Mouse (Mus musculus): ENCODE data around the gene Rapgef2. TPM values are rescaled to one million over a fixed set of nuclear protein-coding genes. Genes with fewer than 3 reads are reported as not detected.
A peak's percentile ranks its signal among the peaks of the same experiment; 100 is the strongest.

The Rapgef2 gene
- polyA plus RNA-seq, 1 experiment from 2014 or later = 9.1 TPM

- Histone ChIP-seq H3K9ac (no peak overlapping the region), H3K9me3 (no peaks in the 10 kb centered on the region), H3K4me3 (replicated peaks) (no peak overlapping the region), H3K4me2 (no peak overlapping the region), H3K27ac (no peak overlapping the region), H3K4me1 (peaks cover 13% of the 10 kb centered on the region; the same call in 1 of the 2 replicates), H3K36me3 (replicated peaks) (no peaks in the 10 kb centered on the region), H3K27me3 (no peaks in the 10 kb centered on the region)
- ATAC-seq (ENCODE audit: low FRiP score) = no peak; the same call in 1 of the 2 replicates
- 80% methylated on average over 11 of the region's 11 CpGs for WGBS
Measured at GRCm38 (mm10) chr3:79191471-79191870, 94.8 kb downstream of the Rapgef2 start.

GRCm38 (mm10) chr3:79190377-79190776 is 95.9 kb downstream of the Rapgef2 start:
- Histone ChIP-seq H3K27me3 (no peaks in the 10 kb centered on the region), H3K4me3 (replicated peaks) (no peak overlapping the region), H3K4me1 (peaks cover 13% of the 10 kb centered on the region; the same call in 1 of the 2 replicates), H3K27ac (no peak overlapping the region), H3K4me2 (no peak overlapping the region), H3K9me3 (no peaks in the 10 kb centered on the region), H3K36me3 (replicated peaks) (no peaks in the 10 kb centered on the region), H3K9ac (no peak overlapping the region)
- ATAC-seq (ENCODE audit: low FRiP score) = no peak
- WGBS = 93% methylated on average over 3 of the region's 3 CpGs

GRCm38 (mm10) chr3:79187912-79188311 is 98.4 kb downstream of the Rapgef2 start:
- H3K4me1 ChIP-seq = peaks cover 10% of the 10 kb centered on the region; the same call in 1 of the 2 replicates
- ATAC-seq (ENCODE audit: low FRiP score) = no peak
- no peak overlapping the region for H3K27ac ChIP-seq
- no peak overlapping the region for H3K4me3 ChIP-seq (replicated peaks)
- no peaks in the 10 kb centered on the region for H3K27me3 ChIP-seq
- no peak overlapping the region for H3K4me2 ChIP-seq
- H3K9ac ChIP-seq = no peak overlapping the region
- H3K36me3 ChIP-seq (replicated peaks) = no peaks in the 10 kb centered on the region
- 86% methylated on average over 1 of the region's 1 CpGs for WGBS
- H3K9me3 ChIP-seq = no peaks in the 10 kb centered on the region

DNA sequence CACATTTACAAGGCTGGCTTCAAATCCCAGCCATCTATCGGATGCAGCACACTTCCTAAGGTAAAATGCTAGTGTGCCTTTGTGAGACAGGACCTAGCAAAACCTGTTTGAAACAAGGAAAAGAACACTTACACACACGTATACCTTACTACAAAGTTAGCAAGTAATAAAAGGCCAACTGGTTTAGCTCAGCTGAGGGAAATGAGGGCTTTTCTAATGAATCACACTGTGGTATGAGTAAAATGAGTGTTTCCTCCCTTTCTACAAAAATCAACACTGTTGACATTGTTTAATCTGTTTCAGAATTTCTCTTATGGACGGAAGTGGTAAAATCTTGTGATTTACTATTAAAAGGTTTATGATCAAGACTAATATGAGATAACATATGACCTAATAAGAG is 104.0 kb downstream of the Rapgef2 start:
- Histone ChIP-seq H3K27me3 (no peaks in the 10 kb centered on the region), H3K4me2 (no peak overlapping the region), H3K9me3 (no peaks in the 10 kb centered on the region), H3K36me3 (replicated peaks) (no peaks in the 10 kb centered on the region), H3K27ac (no peak overlapping the region), H3K4me1 (peaks cover 35% of the 10 kb centered on the region), H3K9ac (no peak overlapping the region), H3K4me3 (replicated peaks) (no peak overlapping the region)
- WGBS = 88% methylated on average over 3 of the region's 3 CpGs
- no peak for ATAC-seq (ENCODE audit: low FRiP score)

GRCm38 (mm10) chr3:79181248-79181991 is 104.9 kb downstream of the Rapgef2 start:
- H3K27ac ChIP-seq = 0 out of 2 replicates have a peak overlapping the region, but pooled peaks have one; percentile 19
- no peaks in the 10 kb centered on the region for H3K27me3 ChIP-seq
- peaks cover 36% of the 10 kb centered on the region for H3K4me1 ChIP-seq
- ATAC-seq (ENCODE audit: low FRiP score) = peak; percentile 47; the same call in 1 of the 2 replicates
- WGBS = 70% methylated on average over 24 of the region's 24 CpGs
- H3K4me3 ChIP-seq (replicated peaks) = no peak overlapping the region
- H3K4me2 ChIP-seq = no peak overlapping the region
- H3K9me3 ChIP-seq = no peaks in the 10 kb centered on the region
- H3K36me3 ChIP-seq (replicated peaks) = no peaks in the 10 kb centered on the region
- H3K9ac ChIP-seq = no peak overlapping the region

DNA sequence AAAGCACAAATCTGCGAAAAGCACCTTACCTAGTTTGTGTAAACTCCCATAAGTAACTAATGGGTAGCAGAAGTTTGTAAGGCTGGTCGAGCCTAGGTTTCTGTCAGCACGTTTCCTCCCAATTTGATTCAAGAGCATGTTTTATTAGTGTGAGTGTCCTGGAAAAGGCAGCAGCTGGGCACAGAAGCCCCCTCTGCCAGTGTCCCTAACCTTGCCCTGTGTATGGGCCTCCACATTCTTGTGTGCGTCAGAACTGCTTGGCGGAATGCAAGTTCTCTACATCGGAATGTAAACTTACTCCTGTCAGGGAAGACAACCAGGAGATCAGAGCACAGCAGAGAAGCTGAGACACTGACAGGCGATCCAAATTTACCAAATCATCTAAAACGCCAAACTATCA is 106.2 kb downstream of the Rapgef2 start:
- no peak overlapping the region for H3K27ac ChIP-seq
- 75% methylated on average over 8 of the region's 8 CpGs for WGBS
- H3K4me3 ChIP-seq (replicated peaks) = no peak overlapping the region
- peaks cover 36% of the 10 kb centered on the region for H3K4me1 ChIP-seq
- H3K9ac ChIP-seq = no peak overlapping the region
- H3K27me3 ChIP-seq = no peaks in the 10 kb centered on the region
- no peaks in the 10 kb centered on the region for H3K9me3 ChIP-seq
- ATAC-seq (ENCODE audit: low FRiP score) = no peak
- H3K4me2 ChIP-seq = no peak overlapping the region
- no peaks in the 10 kb centered on the region for H3K36me3 ChIP-seq (replicated peaks)

- H3K4me3 ChIP-seq (replicated peaks) = no peak overlapping the region
- H3K36me3 ChIP-seq (replicated peaks) = no peaks in the 10 kb centered on the region
- no peak overlapping the region for H3K4me2 ChIP-seq
- H3K27me3 ChIP-seq = no peaks in the 10 kb centered on the region
- H3K27ac ChIP-seq = no peak overlapping the region
- 0 out of 2 replicates have a peak, but pooled peaks have one; percentile 24 for ATAC-seq (ENCODE audit: low FRiP score)
- no peaks in the 10 kb centered on the region for H3K9me3 ChIP-seq
- no peak overlapping the region for H3K9ac ChIP-seq
- peaks cover 36% of the 10 kb centered on the region for H3K4me1 ChIP-seq
- 91% methylated on average over 2 of the region's 2 CpGs for WGBS
Measured at GRCm38 (mm10) chr3:79179499-79180053, 106.7 kb downstream of the Rapgef2 start.

DNA sequence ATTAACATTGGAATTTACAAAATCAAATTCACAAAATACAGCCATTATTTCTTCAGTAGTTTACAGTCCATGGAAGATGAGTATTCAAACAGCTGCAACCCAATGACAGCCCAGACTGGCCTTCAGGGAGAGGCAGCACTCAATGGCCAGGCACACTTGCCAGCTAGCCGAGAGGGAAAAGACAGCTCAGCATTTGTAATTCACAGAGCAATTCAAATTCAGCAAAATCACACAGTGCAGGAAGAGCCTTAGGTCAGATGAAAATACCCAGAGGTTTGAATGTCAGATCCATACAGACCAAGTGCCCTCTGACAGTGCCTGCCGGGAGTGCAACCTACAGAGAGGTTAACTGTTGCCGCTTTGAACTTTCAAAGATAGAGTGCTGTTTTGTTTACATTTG is 107.6 kb downstream of the Rapgef2 start:
- Histone ChIP-seq H3K4me3 (replicated peaks) (no peak overlapping the region), H3K9me3 (no peaks in the 10 kb centered on the region), H3K4me1 (peaks cover 36% of the 10 kb centered on the region), H3K9ac (no peak overlapping the region), H3K27me3 (no peaks in the 10 kb centered on the region), H3K4me2 (no peak overlapping the region), H3K36me3 (replicated peaks) (no peaks in the 10 kb centered on the region), H3K27ac (no peak overlapping the region)
- 79% methylated on average over 3 of the region's 3 CpGs for WGBS
- ATAC-seq (ENCODE audit: low FRiP score) = no peak

DNA sequence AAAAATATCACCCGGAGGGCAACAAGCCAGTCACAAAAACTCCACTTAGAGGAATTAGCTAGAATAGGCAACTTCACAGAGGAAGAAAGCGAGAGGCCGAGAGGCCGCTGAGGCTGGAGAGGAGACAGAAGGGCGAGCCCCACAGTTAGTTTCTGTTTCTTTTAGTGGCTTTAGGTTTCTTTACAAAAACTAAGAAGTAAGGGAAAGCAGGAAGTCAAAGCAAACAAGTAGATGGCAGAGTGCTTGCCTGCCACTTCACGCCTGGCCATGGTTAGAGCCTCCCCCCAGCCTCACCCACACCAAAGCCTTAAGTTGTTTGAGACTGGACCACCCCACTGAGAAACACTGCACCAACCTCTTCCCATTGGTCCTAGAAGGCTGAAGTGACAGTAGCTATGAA is 108.2 kb downstream of the Rapgef2 start:
- H3K4me2 ChIP-seq = no peak overlapping the region
- ATAC-seq (ENCODE audit: low FRiP score) = no peak
- 69% methylated on average over 6 of the region's 6 CpGs for WGBS

DNA sequence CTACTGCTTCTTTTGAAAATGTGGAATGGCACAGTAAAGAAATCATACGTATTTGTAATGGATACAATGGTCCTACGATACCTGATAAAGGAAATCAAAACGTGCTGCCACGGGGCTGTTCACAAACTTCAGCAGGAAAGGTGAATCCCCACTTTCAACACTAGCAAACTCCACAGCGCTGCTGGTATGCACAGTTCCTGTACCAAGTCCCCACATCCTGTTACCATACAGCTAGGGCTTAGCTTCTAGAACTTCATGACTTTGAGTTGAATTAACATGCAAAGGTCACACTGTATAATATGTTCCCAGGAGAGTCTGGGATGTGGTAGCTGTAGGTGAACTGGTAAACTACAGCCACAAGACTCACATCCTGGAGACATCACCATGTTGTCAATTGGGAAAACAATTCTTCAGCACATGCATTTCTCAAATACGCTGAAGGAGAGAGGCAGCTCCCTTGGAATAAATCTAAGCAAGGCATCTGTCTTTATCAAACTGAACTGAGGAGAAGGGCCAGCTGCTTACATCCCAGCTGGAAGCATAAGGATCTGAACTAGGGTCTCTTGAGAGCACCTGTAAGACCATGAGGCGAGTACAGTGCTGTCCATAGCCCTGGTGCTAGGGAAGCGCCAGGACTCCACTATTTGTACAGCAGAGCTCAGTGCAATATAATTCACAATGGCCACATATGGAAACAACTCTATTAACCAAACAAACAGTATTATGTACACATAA is 109.0 kb downstream of the Rapgef2 start:
- no peaks in the 10 kb centered on the region for H3K27me3 ChIP-seq
- H3K4me1 ChIP-seq = peaks cover 36% of the 10 kb centered on the region
- H3K9ac ChIP-seq = no peak overlapping the region
- H3K4me2 ChIP-seq = no peak overlapping the region
- H3K4me3 ChIP-seq (replicated peaks) = no peak overlapping the region
- no peak for ATAC-seq (ENCODE audit: low FRiP score)
- H3K36me3 ChIP-seq (replicated peaks) = peaks cover 4% of the 10 kb centered on the region; the same call in 1 of the 2 replicates
- WGBS = 93% methylated on average over 8 of the region's 8 CpGs
- H3K9me3 ChIP-seq = no peaks in the 10 kb centered on the region
- no peak overlapping the region for H3K27ac ChIP-seq

More for the DNA sequence above, 108.2 kb downstream of the Rapgef2 start:
- Histone ChIP-seq H3K27ac (no peak overlapping the region), H3K27me3 (no peaks in the 10 kb centered on the region), H3K9me3 (no peaks in the 10 kb centered on the region), H3K9ac (no peak overlapping the region), H3K36me3 (replicated peaks) (no peaks in the 10 kb centered on the region), H3K4me1 (peaks cover 36% of the 10 kb centered on the region), H3K4me3 (replicated peaks) (no peak overlapping the region)

GRCm38 (mm10) chr3:79174168-79174567 is 112.1 kb downstream of the Rapgef2 start:
- Histone ChIP-seq H3K9me3 (no peaks in the 10 kb centered on the region), H3K36me3 (replicated peaks) (peaks cover 13% of the 10 kb centered on the region; the same call in 1 of the 2 replicates), H3K4me1 (peaks cover 15% of the 10 kb centered on the region; the same call in 1 of the 2 replicates), H3K9ac (no peak overlapping the region), H3K4me3 (replicated peaks) (no peak overlapping the region), H3K27me3 (no peaks in the 10 kb centered on the region), H3K4me2 (no peak overlapping the region), H3K27ac (no peak overlapping the region)
- no peak for ATAC-seq (ENCODE audit: low FRiP score)
- 88% methylated on average over 6 of the region's 6 CpGs for WGBS

DNA sequence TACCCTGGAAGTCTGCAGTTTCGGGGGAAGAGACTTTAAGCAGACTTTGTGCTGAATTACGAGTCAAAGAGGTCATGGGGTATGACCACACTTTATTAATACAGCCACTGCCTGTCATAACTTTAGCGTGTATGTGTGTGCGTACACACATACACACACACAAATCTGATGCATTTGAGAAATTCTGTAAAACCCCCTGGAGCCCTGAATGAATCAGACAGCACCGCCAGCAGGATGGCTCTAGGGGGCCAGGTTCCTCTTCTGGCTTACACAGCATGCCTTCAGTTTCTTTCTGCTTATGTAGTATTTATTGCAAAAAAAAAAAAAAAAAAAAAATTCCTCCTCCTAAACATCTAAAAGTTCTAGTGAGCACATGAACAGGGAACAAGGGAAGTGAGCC is 113.0 kb downstream of the Rapgef2 start:
- H3K4me3 ChIP-seq (replicated peaks) = no peak overlapping the region
- no peaks in the 10 kb centered on the region for H3K9me3 ChIP-seq
- H3K27me3 ChIP-seq = no peaks in the 10 kb centered on the region
- no peak overlapping the region for H3K9ac ChIP-seq
- ATAC-seq (ENCODE audit: low FRiP score) = no peak
- H3K4me1 ChIP-seq = peaks cover 10% of the 10 kb centered on the region; the same call in 1 of the 2 replicates
- H3K36me3 ChIP-seq (replicated peaks) = peaks cover 13% of the 10 kb centered on the region; the same call in 1 of the 2 replicates
- no peak overlapping the region for H3K27ac ChIP-seq
- 94% methylated on average over 5 of the region's 5 CpGs for WGBS
- H3K4me2 ChIP-seq = no peak overlapping the region

Measured in forebrain, embryonic 12.5 days (tissue).